Mouse (Mus musculus) myocyte (in vitro differentiated cells): ENCODE measurements at regions not wholly inside any gene's neighbourhood (a gene's known extent, or its start where the extent isn't known, plus 50 kb on each side); places are given as distances from the start of the nearest gene placed in this dataset.

Experiments used
- CEBPB ChIP-seq: IDR thresholded peaks from 2 replicates; pipeline ENCODE4 v1.6.1; 2011; ENCODE audit warnings: mild to moderate bottlenecking, moderate library complexity; ENCODE audit not compliant: poor library complexity, insufficient read depth, severe bottlenecking
- MAX ChIP-seq: IDR thresholded peaks from one replicate; pipeline ENCODE4 v1.6.1; 2011; ENCODE audit warnings: low read depth, mild to moderate bottlenecking, control low read depth
- MYOG ChIP-seq, 3 experiments: IDR thresholded peaks; one replicate each; pipeline ENCODE4 v1.6.1; 2011; ENCODE audit warnings: control low read depth in 2 of 3, low read depth in 2 of 3, mild to moderate bottlenecking in 2 of 3; ENCODE audit not compliant: insufficient read length in 2 of 3, control insufficient read depth in 1 of 3, insufficient read depth in 1 of 3
- POLR2A ChIP-seq: IDR thresholded peaks from one replicate; pipeline ENCODE4 v1.6.1; 2011; ENCODE audit warnings: low read depth, mild to moderate bottlenecking, control low read depth, moderate library complexity; ENCODE audit not compliant: insufficient read length
- TCF3 ChIP-seq: IDR thresholded peaks from one replicate; pipeline ENCODE4 v1.6.1; 2011; ENCODE audit warnings: low read depth, control low read depth; ENCODE audit not compliant: insufficient read length

- TF ChIP-seq POLR2A (no peak), CEBPB (no peak), TCF3 (no peak), MYOG (IDR thresholded peaks at IDR 0.05; ENCODE audit: control insufficient read depth in 1 of 3, insufficient read depth in 1 of 3, insufficient read length in 2 of 3, low read depth in 2 of 3) (no peak), MAX (no peak)
Observed at GRCm38 (mm10) chr5:51036450-51036990, 531.0 kb downstream of the Ppargc1a start.
